In the genomic region with DNA sequence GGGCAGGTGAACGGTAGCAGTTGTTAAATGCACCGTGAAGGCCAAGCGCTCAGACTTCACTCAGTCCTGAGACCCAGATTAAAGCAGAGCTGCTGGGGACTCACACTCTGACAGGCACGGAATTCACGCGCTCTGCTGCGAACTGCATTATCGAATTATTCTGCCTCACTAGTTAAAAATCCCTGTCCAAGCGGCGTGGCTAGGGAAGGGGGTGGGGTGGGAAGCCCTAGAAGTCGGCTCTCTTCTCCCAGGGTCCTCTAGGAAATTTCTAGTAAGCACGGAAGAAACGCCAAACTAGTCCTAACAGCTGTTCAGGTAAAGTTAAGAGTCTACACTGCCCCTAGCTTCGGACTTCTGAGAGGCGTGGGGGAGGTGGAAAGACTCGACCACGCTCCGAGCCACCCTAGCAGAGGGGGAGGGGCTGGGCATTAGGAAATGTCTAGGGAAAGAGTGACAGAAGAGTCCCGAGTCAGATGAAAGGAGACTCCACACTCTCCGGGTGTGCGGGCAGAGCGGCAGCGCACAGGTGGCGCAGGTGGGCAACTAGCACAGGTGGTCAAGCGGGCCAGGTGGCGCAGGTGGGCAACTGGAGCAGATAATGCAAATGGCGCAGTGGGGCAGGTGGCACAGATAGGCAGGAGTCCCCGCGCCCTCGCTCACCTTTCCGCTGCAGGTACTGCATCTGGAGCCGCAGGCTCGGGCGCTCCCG, we compare ENCODE assay signal across 7 mouse cellular contexts. TPM values are rescaled to one million over a fixed set of nuclear protein-coding genes. Genes with fewer than 3 reads are reported as not detected.
A peak's percentile ranks its signal among the peaks of the same experiment; 100 is the strongest.
DNase-seq lines count a peak whose midpoint lies in the region; ATAC-seq and TF ChIP-seq lines count a peak whose summit lies in the region.

No protein-coding gene starts in this region.

- peak; percentile 4 for ATAC-seq in CD4-positive, CD25-positive, alpha-beta regulatory T cell, adult 4 months
- ATAC-seq in inflammation-experienced regulatory T-cells, adult 6 months = peak; percentile 28
- peak; percentile 72 for ATAC-seq in lung, embryonic 14.5 days (ENCODE audit: insufficient read depth)

- peak overlapping the region; percentile 90 for H3K4me2 ChIP-seq in lung, embryonic 14.5 days

- TF ChIP-seq CTCF in lung, embryonic 14.5 days (IDR thresholded peaks at IDR 0.05; ENCODE audit: low read depth) = no peak

- H3K27ac ChIP-seq in forebrain, embryonic 10.5 days = peak overlapping the region; percentile 71
- peak overlapping the region; percentile 58 for H3K27ac ChIP-seq in lung, embryonic 14.5 days (ENCODE audit: low read depth)

- under 1% methylated on average over 35 of the region's 35 CpGs for WGBS in forebrain, embryonic 10.5 days
- WGBS in lung, embryonic 14.5 days = 1% methylated on average over 35 of the region's 35 CpGs

- peak; percentile 56 for DNase-seq in ES-CJ7 (ENCODE audit: low read depth, low spot score)
- peak; percentile 69 for DNase-seq in forebrain, embryonic 10.5 days (ENCODE audit: extremely low spot score, low spot score)
- peak; percentile 48 for DNase-seq in lung, embryonic 14.5 days
- peak; percentile 83 for DNase-seq in retina, postnatal 1 day
- no peak for DNase-seq in gastrocnemius, postnatal 4 days (ENCODE audit: low spot score in 2 of 2)

- H3K4me1 ChIP-seq in forebrain, embryonic 10.5 days = peaks cover 38% of the 10 kb centered on the region
- peaks cover 6% of the 10 kb centered on the region; the same call in 1 of the 2 replicates for H3K4me1 ChIP-seq in lung, embryonic 14.5 days (ENCODE audit: insufficient read depth)

- peaks cover 57% of the 10 kb centered on the region for H3K27me3 ChIP-seq in forebrain, embryonic 10.5 days (ENCODE audit: poor library complexity, severe bottlenecking)
- H3K27me3 ChIP-seq in lung, embryonic 14.5 days (ENCODE audit: insufficient read depth, low read length) = peaks cover 33% of the 10 kb centered on the region

- no peaks in the 10 kb centered on the region for H3K36me3 ChIP-seq in forebrain, embryonic 10.5 days (replicated peaks)
- H3K36me3 ChIP-seq in lung, embryonic 14.5 days (ENCODE audit: insufficient read depth) = no peaks in the 10 kb centered on the region

- H3K9me3 ChIP-seq in forebrain, embryonic 10.5 days = peaks cover 15% of the 10 kb centered on the region; the same call in 1 of the 2 replicates
- H3K9me3 ChIP-seq in lung, embryonic 14.5 days (ENCODE audit: low read depth, low read length) = no peaks in the 10 kb centered on the region

- H3K9ac ChIP-seq in lung, embryonic 14.5 days = peak overlapping the region; percentile 51

- H3K4me3 ChIP-seq in forebrain, embryonic 10.5 days = peak overlapping the region; percentile 68
- H3K4me3 ChIP-seq in lung, embryonic 14.5 days (ENCODE audit: low read depth, low read length) = peak overlapping the region; percentile 53

RNA-seq across cellular contexts. Expression of a gene that starts 0.6 kb away (rescaled TPM):
- 1 to 10 TPM; 3.1 to 3.4 TPM for polyA plus RNA-seq in CD4-positive, CD25-positive, alpha-beta regulatory T cell, adult 4 months (2017; shearing (Covaris generic))
- polyA plus RNA-seq in forebrain, embryonic 10.5 days (2016; fragmentation: Nextera tagmentation; extraction: Ambion mirVana) = 1.5 and 1.6 TPM in 2 replicates
- polyA plus RNA-seq in inflammation-experienced regulatory T-cells, adult 6 months (2017; shearing (Covaris generic)) = 1 to 10 TPM; 3.3 to 7.0 (median 3.5) TPM
- polyA plus RNA-seq in lung, embryonic 14.5 days (2014; fragmentation: Nextera tagmentation; extraction: Ambion mirVana) = 1.7 and 2.5 TPM in 2 replicates
- total RNA-seq in gastrocnemius, postnatal 4 days (2021) = 1 to 10 TPM in 1 of 2 experiments, under 1 TPM in 1; 0.83 to 1.2 TPM

RNA-seq across cellular contexts. Expression of a gene that starts 14.4 kb away (rescaled TPM):
- polyA plus RNA-seq in CD4-positive, CD25-positive, alpha-beta regulatory T cell, adult 4 months (2017; shearing (Covaris generic)) = 10 to 100 TPM in 1 of 2 experiments, 1 to 10 TPM in 1; 9.1 to 13.6 TPM
- polyA plus RNA-seq in forebrain, embryonic 10.5 days (2016; fragmentation: Nextera tagmentation; extraction: Ambion mirVana) = 34.9 and 37.6 TPM in 2 replicates
- 10 to 100 TPM in 2 of 3 experiments, 1 to 10 TPM in 1; 4.2 to 12.1 (median 11.6) TPM for polyA plus RNA-seq in inflammation-experienced regulatory T-cells, adult 6 months (2017; shearing (Covaris generic))
- 46.9 and 47.0 TPM in 2 replicates for polyA plus RNA-seq in lung, embryonic 14.5 days (2014; fragmentation: Nextera tagmentation; extraction: Ambion mirVana)
- 10 to 100 TPM; 67.9 to 68.9 TPM for total RNA-seq in gastrocnemius, postnatal 4 days (2021)

Comparison
In these comparisons a context has a peak if more than half of its experiments do, and no peak if none do; other contexts are left out.
1. ATAC-seq: peak in every context shown above with its lines; median percentile 72 in lung, embryonic 14.5 days; 28 in inflammation-experienced regulatory T-cells, adult 6 months; 4 in CD4-positive, CD25-positive, alpha-beta regulatory T cell, adult 4 months.
2. DNase-seq: peak in ES-CJ7 (single experiment), forebrain, embryonic 10.5 days (single experiment), lung, embryonic 14.5 days (single experiment) and retina, postnatal 1 day (single experiment); none in gastrocnemius, postnatal 4 days (0 of 2).